Mouse (Mus musculus): ENCODE results near the gene Wdr19.
A peak's percentile ranks its signal among the peaks of the same experiment; 100 is the strongest.

Gene Wdr19

DNA sequence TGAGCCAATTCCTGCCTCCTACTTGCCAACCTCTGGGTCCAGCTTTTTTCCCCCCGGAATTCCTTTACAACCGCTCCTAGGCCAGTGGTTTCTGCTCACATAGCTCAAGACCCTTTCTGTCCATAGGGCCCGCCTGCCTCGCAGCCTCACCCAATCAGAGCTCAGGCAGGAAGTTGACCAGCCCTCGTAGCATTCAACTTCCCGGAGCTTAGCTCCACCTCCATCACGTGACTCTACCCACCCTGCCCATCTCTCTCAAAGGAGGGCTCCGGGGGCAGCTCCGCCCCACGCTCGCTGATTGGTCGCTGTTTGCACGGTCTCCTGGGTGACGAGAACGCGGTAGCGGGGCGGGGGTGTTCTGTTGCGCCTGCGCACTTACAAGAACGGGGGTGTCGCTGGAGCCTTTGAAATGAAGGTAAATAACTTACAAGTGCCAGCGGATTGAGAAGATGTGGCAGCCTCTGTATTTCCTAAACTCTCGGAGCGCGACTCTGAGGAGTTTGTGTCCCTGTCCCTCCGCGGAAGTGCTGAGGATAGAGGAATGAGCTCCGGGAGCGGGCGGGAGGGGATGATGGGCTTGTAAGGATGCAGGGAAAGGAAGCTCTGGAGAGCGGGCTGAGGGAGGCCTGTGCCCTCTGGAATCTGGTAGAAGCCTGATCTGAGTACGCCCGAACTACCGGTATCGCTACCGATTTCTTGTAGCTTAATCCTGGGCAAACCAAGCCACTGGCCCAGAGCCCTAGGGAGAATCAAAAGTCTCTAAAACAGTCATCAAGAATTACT lies at the start of gene Wdr19:
Gene Wdr19 (plus strand): TSS at position 351 of the 783 bp plus-strand sequence.
- peak; percentile 95 for DNase-seq (ENCODE audit: low spot score in 2 of 2)

DNA sequence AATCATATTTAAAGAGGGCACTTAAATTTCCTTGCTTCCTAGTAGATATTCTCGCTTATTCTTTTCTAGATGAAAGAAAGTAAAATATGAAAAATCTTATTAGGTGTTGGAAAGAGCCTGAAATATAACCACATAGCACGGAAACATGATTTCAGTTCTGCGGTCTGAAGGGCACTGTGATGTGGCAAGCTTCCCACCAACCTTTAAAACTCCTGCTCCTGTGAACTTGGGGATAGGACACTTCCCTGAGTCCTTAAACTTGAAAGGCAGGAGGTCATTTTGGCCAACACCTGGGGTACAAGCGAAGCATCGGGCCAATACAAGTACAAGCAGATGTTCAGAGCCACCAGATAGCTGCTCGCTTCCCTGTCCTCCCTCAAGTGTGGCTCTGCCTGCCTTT lies 49.8 kb upstream of the Wdr19 start:
- no peak for DNase-seq (ENCODE audit: low spot score in 2 of 2)

DNA sequence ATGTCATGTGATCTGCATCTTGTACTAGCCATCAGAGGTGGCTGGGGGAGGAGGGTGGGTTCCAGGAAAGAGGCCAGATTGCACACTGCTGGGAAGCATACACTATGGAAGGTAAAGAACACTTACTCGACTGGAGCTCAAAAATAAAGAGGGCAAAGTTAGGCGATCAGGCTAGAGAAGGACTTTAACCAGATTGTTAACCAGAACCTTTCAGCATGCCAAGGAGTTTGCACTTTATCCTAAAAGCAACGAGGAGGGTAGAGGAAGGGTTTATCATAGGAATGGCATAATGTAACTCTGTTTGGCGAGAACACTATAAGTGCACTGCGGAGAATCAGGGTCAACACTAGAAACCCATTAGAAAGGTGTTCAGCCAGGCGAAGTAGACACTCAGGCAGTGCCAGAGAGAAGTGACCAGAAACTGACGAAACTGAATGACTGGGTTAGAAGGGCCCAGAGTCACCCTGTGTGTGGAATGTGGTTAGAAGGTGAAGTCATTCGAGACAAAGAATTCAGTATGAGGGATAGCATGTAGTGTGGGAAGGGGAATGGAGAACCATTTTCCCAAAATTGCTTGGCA lies 49.0 kb upstream of the Wdr19 start:
- no peak for DNase-seq (ENCODE audit: low spot score in 2 of 2)

DNA sequence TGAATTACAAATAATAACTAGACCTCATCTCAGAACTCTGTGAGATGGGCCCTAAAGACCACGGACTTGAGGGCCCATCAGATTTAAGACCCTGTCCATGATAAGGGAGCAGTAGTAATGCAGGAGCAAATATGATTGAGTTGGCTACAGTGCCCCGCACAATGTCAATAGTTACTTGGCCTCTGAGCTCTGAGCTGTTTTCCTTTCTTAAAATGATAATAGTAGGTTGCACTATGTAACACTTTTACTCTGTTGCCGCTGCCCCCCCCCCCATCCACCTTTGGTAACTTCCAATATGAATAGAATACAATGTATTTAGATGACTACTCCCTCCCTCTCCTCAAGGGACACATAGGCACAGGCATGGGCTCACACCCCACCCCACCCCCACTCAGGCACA lies 48.2 kb upstream of the Wdr19 start:
- DNase-seq (ENCODE audit: low spot score in 2 of 2), result no peak

DNA sequence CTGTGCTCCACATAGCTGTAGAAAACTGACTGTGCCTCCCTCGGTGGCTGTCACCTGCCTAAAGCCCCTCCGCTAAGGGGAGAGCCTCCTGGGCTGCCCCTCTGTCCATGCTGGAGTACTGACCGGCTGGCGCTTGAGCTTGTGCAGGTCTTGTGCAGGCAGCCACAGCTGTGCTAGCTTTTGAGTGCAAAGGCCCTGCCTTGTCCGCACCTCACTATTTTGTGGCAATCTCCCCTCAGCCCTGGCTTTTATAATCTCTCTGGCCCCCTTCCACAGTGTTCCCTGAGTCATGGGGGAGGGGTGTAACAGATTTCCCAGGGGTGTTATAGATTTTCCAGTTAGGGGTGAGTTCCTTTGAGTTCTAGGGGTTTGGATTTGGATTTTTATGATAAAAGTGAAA lies 47.7 kb upstream of the Wdr19 start:
- no peak for DNase-seq (ENCODE audit: low spot score in 2 of 2)

DNA sequence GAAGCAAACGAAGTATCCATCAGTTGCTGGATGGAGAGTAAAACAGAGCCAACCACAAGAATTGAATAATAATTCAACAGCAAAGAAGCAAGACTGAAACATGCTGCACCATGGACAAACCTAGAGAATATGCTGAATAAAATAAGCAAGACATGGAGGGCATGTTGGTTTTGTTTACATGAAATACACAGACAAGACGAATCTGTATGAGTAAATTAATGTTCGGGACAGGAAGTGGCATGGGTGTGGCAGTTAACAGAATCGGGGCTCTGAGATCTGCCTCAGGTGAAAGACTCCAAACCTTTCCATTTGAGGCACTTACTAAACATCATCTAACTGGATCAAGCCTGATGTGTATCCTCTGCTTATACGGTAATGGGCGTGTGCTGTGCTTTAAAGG lies 45.2 kb upstream of the Wdr19 start:
- DNase-seq (ENCODE audit: low spot score in 2 of 2), result no peak

DNA sequence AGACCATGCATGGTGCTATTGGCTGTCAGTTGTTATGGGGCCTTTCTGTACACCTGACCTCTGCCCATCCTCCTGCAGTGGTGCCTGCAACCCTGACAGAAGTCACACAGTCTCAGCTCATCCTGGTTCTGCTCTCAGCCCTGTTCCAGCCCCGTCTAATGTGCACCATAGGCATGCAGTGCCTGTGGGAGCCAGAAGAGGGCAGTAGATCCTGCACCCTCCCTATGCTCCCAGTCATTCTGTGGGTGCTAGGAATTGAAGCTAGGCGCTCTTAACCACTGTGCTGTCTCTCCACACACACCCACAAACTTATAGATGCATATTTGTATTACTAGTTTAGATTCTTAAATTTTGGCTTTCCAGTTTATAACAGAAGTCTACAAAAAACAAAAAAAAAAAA lies 42.6 kb upstream of the Wdr19 start:
- DNase-seq (ENCODE audit: low spot score in 2 of 2), result peak in 1 of 2 experiments; percentile 36

DNA sequence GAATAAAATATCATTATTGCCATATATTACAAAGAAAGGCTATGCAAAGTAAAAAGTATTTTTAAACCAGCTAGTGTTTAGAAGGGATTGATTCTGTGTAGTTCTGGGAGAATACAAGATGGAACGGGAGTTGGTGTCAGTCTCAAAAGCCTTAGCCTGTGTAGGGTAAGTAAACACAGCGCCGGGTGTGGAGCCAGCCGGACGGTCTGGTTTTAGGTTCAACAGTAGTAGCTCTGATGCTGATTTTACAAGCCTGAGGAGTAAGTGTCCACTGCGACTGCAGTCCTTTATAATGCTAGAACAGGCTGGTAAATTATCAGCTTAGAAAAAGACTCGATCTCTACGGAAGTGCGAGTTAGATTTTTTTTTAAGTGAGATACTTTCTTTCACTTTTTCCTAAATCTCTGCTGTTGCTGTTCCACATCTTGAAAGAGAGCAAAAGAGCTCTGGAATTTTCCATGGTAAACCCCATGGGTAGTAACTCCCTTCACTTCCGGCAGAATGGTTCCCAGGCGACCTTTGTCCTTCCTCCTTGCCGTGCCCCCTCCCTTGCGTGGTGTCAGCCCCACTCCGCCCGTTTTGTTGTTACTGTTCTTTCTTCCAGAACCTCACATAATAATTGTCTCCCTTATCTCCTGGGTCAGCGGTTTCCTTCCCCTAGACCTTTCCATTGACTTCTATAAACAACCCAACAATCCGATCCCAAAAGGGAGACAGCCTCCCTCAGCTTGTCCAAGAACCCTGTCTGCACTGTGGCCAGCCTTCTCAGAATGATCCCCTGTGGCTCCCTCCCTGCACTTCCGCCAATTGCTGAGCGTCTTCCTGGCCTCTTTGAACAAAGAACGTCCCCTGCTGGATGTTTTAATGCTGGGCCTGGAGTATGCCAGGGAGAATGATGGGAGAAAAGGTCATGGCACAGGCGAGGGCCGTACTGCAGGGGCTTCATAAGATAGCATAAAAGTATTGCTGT lies 41.8 kb upstream of the Wdr19 start:
- DNase-seq (ENCODE audit: low spot score in 2 of 2), result no peak

DNA sequence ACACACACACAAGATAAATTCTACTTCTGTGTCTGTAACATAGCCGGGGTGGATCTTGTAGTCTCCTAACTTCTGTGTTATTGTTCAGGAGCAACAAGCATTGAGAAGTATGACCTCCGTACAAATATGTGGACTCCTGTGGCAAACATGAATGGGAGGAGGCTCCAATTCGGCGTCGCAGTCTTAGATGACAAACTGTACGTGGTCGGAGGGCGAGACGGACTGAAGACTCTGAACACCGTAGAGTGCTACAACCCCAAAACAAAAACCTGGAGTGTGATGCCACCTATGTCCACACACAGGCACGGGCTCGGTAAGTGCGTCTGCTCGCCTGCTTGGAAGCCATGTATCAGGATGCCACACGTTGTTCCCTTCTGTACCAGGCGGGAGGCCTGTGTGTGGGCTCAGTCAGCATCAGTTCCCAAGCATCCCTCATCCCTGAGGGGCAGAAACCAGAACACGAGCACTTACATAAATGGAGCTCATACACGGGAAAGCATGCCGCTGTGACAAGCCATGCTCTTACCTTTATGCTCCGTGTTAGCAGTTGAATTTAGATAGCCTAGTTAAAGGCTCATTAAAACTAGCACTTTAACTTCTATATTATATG lies 40.7 kb upstream of the Wdr19 start:
- DNase-seq (ENCODE audit: low spot score in 2 of 2), result no peak

DNA sequence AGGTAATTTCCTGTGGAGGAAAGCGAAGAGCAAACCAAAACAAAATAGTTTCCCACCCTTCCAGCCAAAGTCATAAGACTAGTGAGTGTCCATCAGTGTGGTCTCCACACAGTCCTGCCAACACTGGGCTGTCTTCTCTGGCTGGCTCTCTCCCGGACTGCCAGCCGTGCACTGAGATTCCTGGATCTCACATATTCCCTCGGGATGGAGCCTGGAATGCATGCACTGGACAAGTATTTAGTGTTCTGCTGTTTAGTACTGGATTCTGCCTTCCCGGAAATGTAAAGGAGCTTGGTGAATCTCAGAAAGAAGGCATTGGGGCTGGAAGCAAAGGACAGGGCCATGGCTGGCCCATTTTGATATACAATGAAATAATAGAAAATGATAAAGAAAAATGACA lies 36.5 kb upstream of the Wdr19 start:
- DNase-seq (ENCODE audit: low spot score in 2 of 2), result no peak

DNA sequence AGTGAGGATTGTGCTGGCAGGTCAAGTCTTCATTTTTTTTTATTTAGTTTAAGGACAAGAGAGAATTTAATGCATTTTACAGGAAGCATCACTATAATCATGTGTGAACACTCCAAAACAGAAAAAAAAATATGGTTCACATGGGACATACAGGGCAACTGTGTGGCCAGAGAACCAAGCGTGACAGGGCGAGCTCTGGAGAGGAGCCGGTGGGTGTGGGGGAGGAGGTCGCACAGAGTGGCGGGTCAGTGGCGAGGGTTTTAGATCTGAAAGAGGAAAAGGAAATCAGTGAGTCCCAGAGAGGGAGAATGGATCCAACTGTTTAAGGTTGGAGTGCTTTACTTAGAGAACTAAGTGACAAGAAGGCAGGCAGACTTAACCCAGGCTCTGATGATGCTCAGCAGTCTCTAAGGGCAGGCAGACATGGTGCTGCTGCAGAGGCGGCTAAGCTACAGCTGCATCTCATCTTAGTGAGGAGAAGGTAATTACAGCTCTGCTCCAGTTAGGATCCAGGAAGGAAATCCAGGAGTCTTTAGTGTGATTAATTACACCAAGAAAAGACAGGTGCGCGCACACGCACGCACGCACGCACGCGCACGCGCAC lies 35.9 kb upstream of the Wdr19 start:
- no peak for DNase-seq (ENCODE audit: low spot score in 2 of 2)

DNA sequence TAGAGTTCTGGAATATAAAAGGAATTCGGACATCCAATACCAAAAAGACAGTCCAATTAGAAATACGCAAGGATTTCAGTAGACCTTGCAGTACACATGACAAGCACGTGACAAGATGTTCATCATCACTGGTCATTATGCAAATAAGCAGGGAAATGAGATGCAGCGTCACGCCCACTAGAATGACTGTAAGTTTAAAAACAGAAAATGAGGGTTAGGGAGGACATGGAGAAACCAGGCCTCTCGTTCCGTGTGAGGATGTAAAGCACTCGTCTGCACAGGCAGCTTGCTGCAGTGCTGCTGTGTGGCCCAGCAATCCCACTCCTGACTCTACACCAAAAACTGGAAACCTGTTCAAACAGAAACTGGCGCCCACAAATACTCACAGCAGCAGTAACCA lies 29.3 kb upstream of the Wdr19 start:
- no peak for DNase-seq (ENCODE audit: low spot score in 2 of 2)

DNA sequence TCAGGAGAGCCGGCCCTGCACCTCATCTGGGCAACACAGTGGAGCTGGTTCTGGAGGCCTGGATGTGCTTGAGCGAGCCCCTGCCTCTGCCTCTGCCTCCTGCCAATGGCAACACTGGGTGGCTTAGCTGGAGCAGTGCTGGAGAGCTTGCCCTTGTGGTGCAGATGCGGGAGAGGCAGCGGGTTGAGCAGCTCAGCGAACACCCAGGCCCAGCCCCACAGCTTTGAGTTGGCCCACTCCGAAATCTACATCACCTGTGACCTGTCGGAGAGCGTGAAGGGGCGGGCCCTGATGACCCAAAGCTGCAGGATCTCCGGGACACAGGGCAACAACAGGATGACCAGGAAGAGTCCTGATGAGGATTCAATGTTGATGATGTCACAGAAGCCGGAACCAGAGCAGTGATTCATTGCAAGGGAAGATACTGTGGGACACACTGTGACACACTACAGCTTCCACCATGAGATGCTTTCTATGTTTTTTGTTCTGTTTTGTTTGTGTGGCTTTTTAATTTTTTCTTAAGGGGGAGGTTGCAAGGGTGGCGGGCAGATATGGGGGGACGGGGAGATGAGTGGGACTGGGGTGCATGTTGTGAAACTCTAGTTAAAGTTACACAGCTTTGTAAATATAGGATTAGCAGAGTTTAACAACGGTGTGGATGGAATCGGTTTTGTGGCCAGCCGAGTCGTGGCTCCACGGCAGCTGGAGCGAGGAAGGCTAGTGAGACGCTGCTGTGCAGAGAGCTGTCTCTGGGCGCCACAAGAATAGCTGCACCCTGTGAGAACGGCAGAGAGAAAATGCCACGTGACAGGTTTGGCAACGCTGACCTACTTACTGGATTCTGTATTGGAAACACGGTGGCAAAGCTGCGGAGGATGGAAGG lies 24.2 kb upstream of the Wdr19 start:
- DNase-seq (ENCODE audit: low spot score in 2 of 2), result no peak

DNA sequence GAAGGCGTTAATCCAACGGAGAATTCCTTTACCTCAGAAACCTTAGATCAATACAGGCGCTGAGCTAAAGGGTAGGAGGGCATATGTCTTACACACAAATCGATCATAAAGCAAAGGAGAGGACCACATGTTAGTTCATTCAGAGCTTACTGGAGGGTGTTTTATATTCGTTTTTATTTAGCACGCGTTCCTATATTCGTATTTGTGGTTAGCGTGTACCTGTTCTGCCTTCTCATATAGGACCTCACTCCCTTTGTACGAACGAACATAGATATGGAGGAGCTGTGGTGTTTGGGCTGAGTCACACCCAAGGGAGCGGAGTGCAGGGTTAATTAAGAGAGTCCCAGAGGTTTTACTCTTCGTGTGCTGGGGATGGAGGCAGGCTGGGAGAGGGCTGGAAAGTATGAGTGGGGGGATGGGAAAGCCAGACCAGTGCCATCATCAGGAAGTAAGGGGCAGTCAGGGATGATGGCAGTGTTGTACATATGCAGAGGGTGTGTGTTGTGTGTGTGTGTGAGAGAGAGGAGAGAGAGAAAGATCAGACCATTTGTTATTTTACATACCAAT lies 23.5 kb upstream of the Wdr19 start:
- no peak for DNase-seq (ENCODE audit: low spot score in 2 of 2)

DNA sequence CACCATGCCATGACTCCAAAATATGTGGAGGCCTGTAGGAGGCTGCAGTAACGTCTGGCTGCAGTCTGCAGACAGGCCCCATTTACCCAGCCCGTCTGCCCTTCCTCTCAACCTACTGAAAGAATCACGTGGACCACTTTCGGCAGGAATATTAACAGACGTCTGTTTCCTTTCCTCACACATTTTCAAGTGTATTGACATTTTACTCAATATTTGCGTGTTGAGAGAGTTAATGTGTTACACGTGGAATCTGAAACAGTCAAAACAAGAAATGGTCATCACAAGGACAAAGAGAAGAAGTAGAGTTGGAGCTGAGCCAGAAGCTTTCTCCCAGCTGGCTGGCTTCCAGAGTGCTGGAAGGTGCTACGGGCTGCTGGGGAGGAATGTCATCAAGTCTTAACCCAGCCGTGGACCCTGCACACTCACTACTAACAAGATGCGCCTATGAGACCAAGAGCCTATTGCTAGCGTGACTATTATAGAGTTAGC lies 22.4 kb upstream of the Wdr19 start:
- DNase-seq (ENCODE audit: low spot score in 2 of 2), result peak in 1 of 2 experiments; percentile 57

DNA sequence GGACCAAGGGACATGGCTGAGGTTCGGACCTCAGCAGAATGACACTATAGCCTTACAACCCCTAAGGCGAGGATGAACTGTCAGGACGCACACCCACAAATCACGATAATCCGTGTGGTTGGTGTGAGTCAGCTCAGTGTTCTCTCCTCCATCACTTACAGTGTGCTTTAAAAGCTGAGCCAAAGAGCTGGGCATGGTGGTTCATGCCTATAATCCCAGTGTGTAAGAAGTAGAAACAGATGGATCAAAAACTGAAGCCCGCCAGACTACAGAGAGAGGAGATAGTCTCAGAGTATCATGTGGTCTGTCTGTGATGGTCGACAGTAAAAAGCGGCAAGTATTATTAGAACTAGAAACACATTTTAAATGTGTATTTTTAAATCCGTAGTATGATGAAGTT lies 21.0 kb upstream of the Wdr19 start:
- no peak for DNase-seq (ENCODE audit: low spot score in 2 of 2)

DNA sequence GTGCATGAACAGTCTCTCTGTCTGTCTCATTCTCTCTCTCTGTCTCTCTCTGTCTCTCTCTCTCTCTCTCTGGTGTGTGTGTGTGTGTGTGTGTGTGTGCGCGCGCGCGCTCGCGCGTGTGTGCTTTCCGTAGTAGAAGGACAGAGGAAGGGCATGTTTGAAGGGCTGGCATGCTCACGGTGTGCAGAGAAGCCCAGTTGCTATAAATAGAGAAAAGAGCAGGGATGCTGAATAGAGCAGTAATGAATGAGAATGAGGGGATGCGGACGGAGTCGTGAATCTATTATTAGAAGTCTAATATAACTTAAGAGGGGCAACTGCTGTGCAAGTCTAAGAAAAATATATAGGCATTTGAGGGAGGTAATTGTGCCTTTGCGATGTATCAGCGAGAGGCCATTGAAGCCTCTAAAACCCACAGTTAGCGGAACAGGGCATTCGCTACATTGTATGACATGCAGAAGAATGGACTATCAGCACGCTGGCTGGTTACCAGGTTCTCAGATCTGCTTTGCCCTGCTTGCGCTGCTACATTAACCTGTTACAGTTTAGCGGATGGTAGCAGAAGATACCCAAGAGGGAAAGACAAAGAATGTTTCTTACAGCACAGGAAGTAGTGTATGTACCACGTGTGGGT lies 18.2 kb upstream of the Wdr19 start:
- no peak for DNase-seq (ENCODE audit: low spot score in 2 of 2)

DNA sequence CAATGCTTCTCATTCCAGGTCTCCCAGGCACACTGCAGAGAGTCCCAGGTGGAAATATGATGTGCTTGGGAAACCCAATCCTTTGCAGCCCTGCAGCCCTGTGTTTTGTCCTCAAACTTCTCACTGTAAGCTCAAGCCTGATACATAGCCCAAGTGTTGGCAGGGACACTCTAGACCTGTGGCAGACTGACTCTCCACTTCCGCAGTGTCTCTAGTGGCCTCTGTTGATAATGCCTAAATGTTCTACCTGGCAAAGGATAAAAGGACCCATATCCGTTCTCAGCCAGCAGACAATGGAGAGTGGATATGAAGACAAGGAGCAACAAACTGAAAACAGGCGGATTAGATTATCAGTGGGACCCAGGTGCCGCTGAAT lies 17.7 kb upstream of the Wdr19 start:
- no peak for DNase-seq (ENCODE audit: low spot score in 2 of 2)

DNA sequence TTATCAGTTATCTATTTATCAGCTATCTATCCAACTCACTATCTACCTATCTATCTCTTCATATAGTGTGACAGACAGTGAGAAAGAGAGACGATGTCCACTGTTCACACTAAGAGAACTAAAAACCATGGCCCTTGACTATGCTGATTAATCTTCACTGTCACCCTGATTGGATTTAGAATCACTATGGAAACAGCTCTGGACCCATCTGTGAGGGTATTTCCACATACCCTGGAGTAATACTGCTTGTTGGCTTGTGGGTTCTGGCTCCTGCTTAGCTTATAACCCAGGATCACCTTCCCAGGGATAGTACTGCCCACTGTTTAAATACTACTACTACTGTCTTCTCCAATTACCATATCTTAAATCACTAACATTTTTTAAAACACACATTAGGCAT lies 17.2 kb upstream of the Wdr19 start:
- DNase-seq (ENCODE audit: low spot score in 2 of 2), result no peak

DNA sequence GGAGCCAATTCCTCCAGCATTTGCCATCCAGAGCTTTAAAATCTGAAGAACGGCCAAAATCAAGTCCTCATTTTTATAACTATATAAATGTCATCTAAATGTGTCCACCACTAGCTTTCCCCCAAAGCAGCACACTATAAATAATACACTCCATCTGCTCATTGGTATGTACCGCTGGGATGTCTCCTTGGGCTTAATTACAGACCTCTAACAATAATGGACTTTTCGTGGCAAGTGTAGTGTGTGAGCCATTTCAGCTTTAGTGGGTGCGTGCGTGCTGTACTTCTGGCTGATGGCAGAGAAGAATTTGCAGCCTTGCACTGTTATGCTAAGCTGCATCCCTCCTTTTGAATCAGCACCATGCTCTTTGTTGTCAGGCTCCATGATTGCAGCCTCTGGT lies 7.9 kb upstream of the Wdr19 start:
- DNase-seq (ENCODE audit: low spot score in 2 of 2), result no peak
